Mouse (Mus musculus): ENCODE results near the gene Gpx1. TPM values are rescaled to one million over a fixed set of nuclear protein-coding genes. Genes with fewer than 3 reads are reported as not detected.

Gene Gpx1
- 100 to 1,000 TPM; 592 to 659 TPM for polyA plus RNA-seq (2017; shearing (Covaris generic))

GRCm38 (mm10) chr9:108338886-108339781 is at the start of gene Gpx1:
Gpx1 (plus strand) TSS chr9:108338903.

GRCm38 (mm10) chr9:108290016-108290750 is 48.5 kb upstream of the Gpx1 start, which contains the start of gene Nicn1:
Nicn1 (plus strand) TSS chr9:108290429.

GRCm38 (mm10) chr9:108296453-108297355 is 42.0 kb upstream of the Gpx1 start, which contains the start of gene Amt:
Amt (plus strand) TSS chr9:108296853.

GRCm38 (mm10) chr9:108305629-108306520 is 32.8 kb upstream of the Gpx1 start, which contains the start of the genes Rhoa and Tcta:
Rhoa (plus strand) TSS chr9:108306129.
Tcta (minus strand) TSS chr9:108306160.

GRCm38 (mm10) chr9:108347540-108348289 is 9.0 kb downstream of the Gpx1 start, which contains the start of gene Usp4:
Usp4 (plus strand) TSS chr9:108347853.

Other genes with a start within 250 kb of the Gpx1 start
- 100 to 1,000 TPM in 1 of 2 experiments, 10 to 100 TPM in 1; 68.9 to 107 TPM for gene Apeh, start 244.3 kb upstream of the Gpx1 start, polyA plus RNA-seq (2017; shearing (Covaris generic))
- under 1 TPM; 0.18 to 0.83 TPM for gene Bsn, start 148.5 kb upstream of the Gpx1 start, polyA plus RNA-seq (2017; shearing (Covaris generic))
- gene Dag1, start 74.9 kb upstream of the Gpx1 start, polyA plus RNA-seq (2017; shearing (Covaris generic)), result 10 to 100 TPM in 1 of 2 experiments, 1 to 10 TPM in 1; 6.0 to 11.8 TPM
- 1 to 10 TPM; 1.2 to 1.6 TPM for gene Nicn1, start 48.5 kb upstream of the Gpx1 start, polyA plus RNA-seq (2017; shearing (Covaris generic))
- gene Amt, start 42.0 kb upstream of the Gpx1 start, polyA plus RNA-seq (2017; shearing (Covaris generic)), result under 1 TPM; 0.11 to 0.28 TPM
- 100 to 1,000 TPM; 398 to 425 TPM for gene Rhoa, start 32.8 kb upstream of the Gpx1 start, polyA plus RNA-seq (2017; shearing (Covaris generic))
- gene Tcta, start 32.7 kb upstream of the Gpx1 start, polyA plus RNA-seq (2017; shearing (Covaris generic)), result 10 to 100 TPM; 11.1 to 20.6 TPM
- 100 to 1,000 TPM; 119 to 134 TPM for gene Usp4, start 8.9 kb downstream of the Gpx1 start, polyA plus RNA-seq (2017; shearing (Covaris generic))
- gene 1700102P08Rik, start 53.9 kb downstream of the Gpx1 start, polyA plus RNA-seq (2017; shearing (Covaris generic)), result under 1 TPM; 0.59 to 0.82 TPM
- under 1 TPM in 1 of 2 experiments, not detected in 1; 0.14 TPM for gene Ccdc36, start 89.6 kb downstream of the Gpx1 start, polyA plus RNA-seq (2017; shearing (Covaris generic))
- gene BC048562, start 97.6 kb downstream of the Gpx1 start, polyA plus RNA-seq (2017; shearing (Covaris generic)), result not detected
- 10 to 100 TPM; 35.6 to 46.5 TPM for gene Ccdc71, start 121.6 kb downstream of the Gpx1 start, polyA plus RNA-seq (2017; shearing (Covaris generic))
- 1 to 10 TPM; 6.5 to 9.8 TPM for gene Klhdc8b, start 122.7 kb downstream of the Gpx1 start, polyA plus RNA-seq (2017; shearing (Covaris generic))
- under 1 TPM; 0.12 to 0.41 TPM for gene Lamb2, start 140.8 kb downstream of the Gpx1 start, polyA plus RNA-seq (2017; shearing (Covaris generic))
- 100 to 1,000 TPM in 1 of 2 experiments, 10 to 100 TPM in 1; 63.7 to 115 TPM for gene Usp19, start 151.7 kb downstream of the Gpx1 start, polyA plus RNA-seq (2017; shearing (Covaris generic))
- gene Qars, start 168.8 kb downstream of the Gpx1 start, polyA plus RNA-seq (2017; shearing (Covaris generic)), result 100 to 1,000 TPM; 105 to 107 TPM
- 100 to 1,000 TPM; 142 TPM for gene Qrich1, start 177.9 kb downstream of the Gpx1 start, polyA plus RNA-seq (2017; shearing (Covaris generic))
- gene Impdh2, start 221.4 kb downstream of the Gpx1 start, polyA plus RNA-seq (2017; shearing (Covaris generic)), result 100 to 1,000 TPM in 1 of 2 experiments, 10 to 100 TPM in 1; 75.1 to 125 TPM
- gene Ndufaf3, start 228.5 kb downstream of the Gpx1 start, polyA plus RNA-seq (2017; shearing (Covaris generic)), result 10 to 100 TPM; 56.3 to 86.8 TPM
- 10 to 100 TPM; 71.9 to 82.4 TPM for gene Dalrd3, start 231.0 kb downstream of the Gpx1 start, polyA plus RNA-seq (2017; shearing (Covaris generic))
- gene Wdr6, start 239.8 kb downstream of the Gpx1 start, polyA plus RNA-seq (2017; shearing (Covaris generic)), result 10 to 100 TPM; 38.1 to 65.1 TPM

Measured in activated CD4-positive, CD25-positive, alpha-beta regulatory T cell (primary cell).